Mouse (Mus musculus) heart, embryonic 13.5 days (tissue): ENCODE data around the gene Pitpnc1. TPM values are rescaled to one million over a fixed set of nuclear protein-coding genes. Genes with fewer than 3 reads are reported as not detected.

Experiments
- ATAC-seq: fragments of 200-750 bp; cut with Nextera tagmentation; 2 replicates; pipeline ENCODE4 v1.8.0; 2017; ENCODE audit warnings: moderate TSS enrichment; ENCODE audit not compliant: insufficient number of reproducible peaks, low FRiP score, low TSS enrichment; ENCODE audit errors: extremely low read depth
- H3K27ac ChIP-seq: fragments of 300-500 bp; sonication (generic); replicated peaks from 2 replicates; pipeline ENCODE4 v1.5.1; 2015; ENCODE audit warnings: moderate library complexity, mild to moderate bottlenecking, inconsistent platforms
- H3K27me3 ChIP-seq: fragments of 300-500 bp; sonication (generic); replicated peaks from 2 replicates; pipeline ENCODE4 v1.6.1; 2015; ENCODE audit warnings: mild to moderate bottlenecking, inconsistent platforms
- H3K36me3 ChIP-seq: fragments of 300-500 bp; sonication (generic); 2 replicates; pipeline ENCODE4 v1.6.1; 2015; ENCODE audit warnings: mild to moderate bottlenecking, inconsistent platforms
- H3K4me1 ChIP-seq: fragments of 300-500 bp; sonication (generic); 2 replicates; pipeline ENCODE4 v1.6.1; 2015; ENCODE audit warnings: inconsistent platforms
- H3K4me2 ChIP-seq: fragments of 300-500 bp; sonication (generic); 2 replicates; pipeline ENCODE4 v1.6.1; 2015; ENCODE audit warnings: inconsistent platforms, mild to moderate bottlenecking, moderate library complexity
- H3K4me3 ChIP-seq: fragments of 300-500 bp; sonication (generic); 2 replicates; pipeline ENCODE4 v1.5.1; 2015; ENCODE audit warnings: moderate library complexity, mild to moderate bottlenecking, inconsistent platforms
- H3K9ac ChIP-seq: fragments of 300-500 bp; sonication (generic); 2 replicates; pipeline ENCODE4 v1.6.1; 2015; ENCODE audit warnings: inconsistent platforms, mild to moderate bottlenecking, moderate library complexity
- H3K9me3 ChIP-seq: fragments of 300-500 bp; sonication (generic); 2 replicates; pipeline ENCODE4 v1.6.1; 2016; ENCODE audit warnings: inconsistent platforms
- WGBS: fragments of 180-500 bp; shearing (Covaris S2); methylation state at CpG from one replicate; pipeline ENCODE4 v1.1.7; 2015; ENCODE audit warnings: mixed read lengths; 5-methylcytosine and 5-hydroxymethylcytosine counted together
- polyA plus RNA-seq: library from polyadenylated mRNA; unstranded; fragments of >200 nt; fragmentation: Nextera tagmentation; extraction: Ambion mirVana; gene quantifications from 2 replicates; pipeline ENCODE4 v1.2.1, GENCODE M21; 2015

Pitpnc1 gene
- polyA plus RNA-seq, 1 experiment from 2014 or later, result 9.3 TPM

- H3K4me2 ChIP-seq, result no peak overlapping the region
- H3K4me1 ChIP-seq, result peaks cover 53% of the 10 kb centered on the region
- H3K9ac ChIP-seq, result no peak overlapping the region
- ATAC-seq, result no peak
- H3K4me3 ChIP-seq, result no peak overlapping the region
- H3K36me3 ChIP-seq, result 0 out of 2 replicates have a peak, but pooled peaks cover 2% of the 10 kb centered on the region
- no peaks in the 10 kb centered on the region for H3K27me3 ChIP-seq
- H3K9me3 ChIP-seq, result no peaks in the 10 kb centered on the region
- 85% methylated on average over 7 of the region's 7 CpGs for WGBS
- H3K27ac ChIP-seq, result no peak overlapping the region
These were observed 18.4 kb downstream of the Pitpnc1 start for GRCm38 (mm10) chr11:107452053-107452452.

- H3K27ac ChIP-seq, result 0 out of 2 replicates have a peak overlapping the region, but pooled peaks have one; percentile 12
- H3K4me1 ChIP-seq, result peaks cover 59% of the 10 kb centered on the region
- H3K9ac ChIP-seq, result no peak overlapping the region
- no peak overlapping the region for H3K4me3 ChIP-seq
- no peaks in the 10 kb centered on the region for H3K9me3 ChIP-seq
- no peaks in the 10 kb centered on the region for H3K27me3 ChIP-seq
- 0 out of 2 replicates have a peak, but pooled peaks cover 2% of the 10 kb centered on the region for H3K36me3 ChIP-seq
- H3K4me2 ChIP-seq, result peak overlapping the region; percentile 50
- 21% methylated on average over 10 of the region's 10 CpGs for WGBS
- ATAC-seq, result no peak
These were observed 19.4 kb downstream of the Pitpnc1 start for GRCm38 (mm10) chr11:107451106-107451505.

GRCm38 (mm10) chr11:107450097-107450496, 20.4 kb downstream of the Pitpnc1 start:
- H3K27ac ChIP-seq, result no peak overlapping the region
- H3K27me3 ChIP-seq, result no peaks in the 10 kb centered on the region
- no peak overlapping the region for H3K4me3 ChIP-seq
- peaks cover 64% of the 10 kb centered on the region for H3K4me1 ChIP-seq
- 0 out of 2 replicates have a peak, but pooled peaks cover 2% of the 10 kb centered on the region for H3K36me3 ChIP-seq
- 52% methylated on average over 6 of the region's 6 CpGs for WGBS
- no peak overlapping the region for H3K4me2 ChIP-seq
- H3K9ac ChIP-seq, result no peak overlapping the region
- ATAC-seq, result no peak
- H3K9me3 ChIP-seq, result no peaks in the 10 kb centered on the region

- Histone ChIP-seq H3K27ac (peak overlapping the region; percentile 28; the same call in 1 of the 2 replicates), H3K9me3 (no peaks in the 10 kb centered on the region), H3K4me2 (peak overlapping the region; percentile 5; the same call in 1 of the 2 replicates), H3K36me3 (0 out of 2 replicates have a peak, but pooled peaks cover 2% of the 10 kb centered on the region), H3K4me3 (no peak overlapping the region), H3K4me1 (peaks cover 59% of the 10 kb centered on the region), H3K9ac (peak overlapping the region; percentile 2; the same call in 1 of the 2 replicates), H3K27me3 (no peaks in the 10 kb centered on the region)
- ATAC-seq, result no peak
- WGBS, result 62% methylated on average over 17 of the region's 17 CpGs
These were observed 21.2 kb downstream of the Pitpnc1 start for GRCm38 (mm10) chr11:107449169-107449910.

- Histone ChIP-seq H3K9ac (no peak overlapping the region), H3K4me1 (peaks cover 59% of the 10 kb centered on the region), H3K36me3 (no peaks in the 10 kb centered on the region), H3K27me3 (no peaks in the 10 kb centered on the region), H3K9me3 (no peaks in the 10 kb centered on the region), H3K4me2 (no peak overlapping the region), H3K4me3 (no peak overlapping the region), H3K27ac (no peak overlapping the region)
- whole genome bisulfite sequencing, result 75% methylated on average over 9 of the region's 9 CpGs
- ATAC-seq, result no peak
These were observed 22.6 kb downstream of the Pitpnc1 start for GRCm38 (mm10) chr11:107447915-107448314.

- Histone ChIP-seq H3K4me3 (no peak overlapping the region), H3K4me1 (peaks cover 59% of the 10 kb centered on the region), H3K27me3 (no peaks in the 10 kb centered on the region), H3K9me3 (no peaks in the 10 kb centered on the region), H3K27ac (0 out of 2 replicates have a peak overlapping the region, but pooled peaks have one; percentile 55), H3K4me2 (no peak overlapping the region), H3K9ac (no peak overlapping the region), H3K36me3 (no peaks in the 10 kb centered on the region)
- 61% methylated on average over 5 of the region's 5 CpGs for WGBS
- ATAC-seq, result no peak
These were observed 23.1 kb downstream of the Pitpnc1 start for GRCm38 (mm10) chr11:107447349-107447748.

GRCm38 (mm10) chr11:107446650-107447049, 23.8 kb downstream of the Pitpnc1 start:
- no peak overlapping the region for H3K4me2 ChIP-seq
- ATAC-seq, result no peak

GRCm38 (mm10) chr11:107445683-107446082, 24.8 kb downstream of the Pitpnc1 start:
- 77% methylated on average over 3 of the region's 3 CpGs for WGBS
- no peak for ATAC-seq
- no peak overlapping the region for H3K9ac ChIP-seq

More at GRCm38 (mm10) chr11:107446650-107447049, 23.8 kb downstream of the Pitpnc1 start:
- Histone ChIP-seq H3K9me3 (no peaks in the 10 kb centered on the region), H3K27ac (peak overlapping the region; percentile 55), H3K9ac (no peak overlapping the region), H3K27me3 (no peaks in the 10 kb centered on the region), H3K4me3 (no peak overlapping the region), H3K4me1 (peaks cover 58% of the 10 kb centered on the region), H3K36me3 (no peaks in the 10 kb centered on the region)
- 45% methylated on average over 6 of the region's 6 CpGs for WGBS

GRCm38 (mm10) chr11:107443121-107444095, 27.1 kb downstream of the Pitpnc1 start:
- no peaks in the 10 kb centered on the region for H3K27me3 ChIP-seq
- H3K36me3 ChIP-seq, result no peaks in the 10 kb centered on the region
- H3K9me3 ChIP-seq, result no peaks in the 10 kb centered on the region
- peaks cover 26% of the 10 kb centered on the region for H3K4me1 ChIP-seq
- no peak overlapping the region for H3K9ac ChIP-seq
- no peak overlapping the region for H3K27ac ChIP-seq
- no peak for ATAC-seq
- no peak overlapping the region for H3K4me2 ChIP-seq
- H3K4me3 ChIP-seq, result no peak overlapping the region
- 75% methylated on average over 12 of the region's 12 CpGs for WGBS

More at GRCm38 (mm10) chr11:107445683-107446082, 24.8 kb downstream of the Pitpnc1 start:
- Histone ChIP-seq H3K36me3 (no peaks in the 10 kb centered on the region), H3K4me3 (no peak overlapping the region), H3K4me1 (peaks cover 48% of the 10 kb centered on the region), H3K9me3 (no peaks in the 10 kb centered on the region), H3K27ac (no peak overlapping the region), H3K27me3 (no peaks in the 10 kb centered on the region), H3K4me2 (no peak overlapping the region)

GRCm38 (mm10) chr11:107441050-107441449, 29.4 kb downstream of the Pitpnc1 start:
- Histone ChIP-seq H3K4me1 (peaks cover 27% of the 10 kb centered on the region), H3K27ac (no peak overlapping the region), H3K9me3 (no peaks in the 10 kb centered on the region), H3K4me2 (no peak overlapping the region), H3K27me3 (no peaks in the 10 kb centered on the region), H3K9ac (no peak overlapping the region), H3K4me3 (no peak overlapping the region), H3K36me3 (no peaks in the 10 kb centered on the region)
- 63% methylated on average over 3 of the region's 3 CpGs for whole genome bisulfite sequencing
- ATAC-seq, result no peak

- Histone ChIP-seq H3K4me2 (no peak overlapping the region), H3K36me3 (no peaks in the 10 kb centered on the region; the same call in 1 of the 2 replicates), H3K9me3 (no peaks in the 10 kb centered on the region), H3K27me3 (no peaks in the 10 kb centered on the region), H3K4me1 (peaks cover 20% of the 10 kb centered on the region), H3K4me3 (no peak overlapping the region), H3K9ac (no peak overlapping the region), H3K27ac (no peak overlapping the region)
- ATAC-seq, result no peak
- WGBS, result 89% methylated on average over 3 of the region's 3 CpGs
These were observed 32.4 kb downstream of the Pitpnc1 start for GRCm38 (mm10) chr11:107438140-107438539.
